Comparison of ENCODE assay signal across 17 mouse cellular contexts in genomic region chr16:49995822-49996221, GRCm38 (mm10).
A peak's percentile ranks its signal among the peaks of the same experiment; 100 is the strongest.
DNase-seq lines count a peak whose midpoint lies in the region.
"Had no signal": no experiment of that assay in that cellular context is flagged by ENCODE, and none has a peak within 500 bp of the region (broad histone marks: within the 10 kb centered on the region; RNA-seq: fewer than 3 reads in every experiment).

No protein-coding gene starts in this region.

- intact Hi-C loops in gastrocnemius, postnatal 36 days (cut with DNase I) = no loop called here

- DNase-seq in gastrocnemius, postnatal 25 days = peak; percentile 11
- DNase-seq in gastrocnemius, postnatal 36 days = no peak
- peak; percentile 14 to 36 for DNase-seq in kidney, postnatal 4 days
- DNase-seq in kidney, postnatal 36 days = no peak
- peak; percentile 31 for DNase-seq in brain, adult 2 months (ENCODE audit: low read depth, low spot score)
- peak; percentile 15 for DNase-seq in skeletal muscle tissue, adult 2 months (ENCODE audit: low read depth, low spot score)
- DNase-seq in ovary, adult 18-20 months (ENCODE audit: low spot score) = no peak
- DNase-seq: adrenal gland, postnatal 10 days; adrenal gland, postnatal 36 days; cerebellum, adult 11 months; cerebellum, adult 2 months; cerebellum, adult 9-11 months; cerebellum, postnatal 25 days; forebrain, postnatal 0 days; heart, adult 18-20 months; heart, postnatal 10 days; heart, postnatal 36 days had no signal

Comparison
In these comparisons a context has a peak if more than half of its experiments do, and no peak if none do; other contexts are left out.
1. DNase-seq: peak in gastrocnemius, postnatal 25 days (single experiment), kidney, postnatal 4 days (2 of 2), brain, adult 2 months (single experiment) and skeletal muscle tissue, adult 2 months (single experiment); none in gastrocnemius, postnatal 36 days (0 of 2), kidney, postnatal 36 days (0 of 2) and ovary, adult 18-20 months (single experiment).